Mouse (Mus musculus) lung, adult 2 months (tissue): Measurements from ENCODE around the gene Imp3. TPM values are rescaled to one million over a fixed set of nuclear protein-coding genes. Genes with fewer than 3 reads are reported as not detected.
"Not testable (repeated sequence)": the region's sequence is repeated elsewhere in the genome, so short reads cannot be mapped to it uniquely, and the experiment has no call there.

Experiments
- DNase-seq: peaks from one replicate; pipeline ENCODE4 v3.0.0; 2022
- H3K4me1 ChIP-seq: fragments of 200-500 bp; 2 replicates; pipeline ENCODE4 v1.6.1; 2011; ENCODE audit warnings: low read length; ENCODE audit not compliant: control insufficient read depth, insufficient read depth
- H3K4me3 ChIP-seq: fragments of 200-500 bp; replicated peaks from 2 replicates; pipeline ENCODE3; 2011; ENCODE audit warnings: low read depth, mild to moderate bottlenecking, control low read depth, low read length; ENCODE audit errors: extremely low read depth
- CTCF ChIP-seq: fragments of 200-500 bp; IDR thresholded peaks from 2 replicates; pipeline ENCODE4 v1.5.1; 2011; ENCODE audit warnings: mild to moderate bottlenecking, low read length, control low read depth; ENCODE audit not compliant: insufficient read depth
- POLR2A ChIP-seq: fragments of 200-500 bp; IDR thresholded peaks from 2 replicates; pipeline ENCODE4 v1.6.1; 2011; ENCODE audit warnings: low read depth, mild to moderate bottlenecking, control low read depth, low read length, borderline replicate concordance; ENCODE audit errors: extremely low read depth
- WGBS: fragments of 180-500 bp; shearing (Covaris S2); methylation state at CpG from one replicate; pipeline ENCODE4 v1.1.7; 2018; 5-methylcytosine and 5-hydroxymethylcytosine counted together
- polyA plus RNA-seq: library from polyadenylated mRNA; depleted of rRNA; stranded (reverse); fragments of >200 nt; gene quantifications from 2 replicates; pipeline ENCODE4 v1.2.3, GENCODE M21; 2012

Gene Imp3
- polyA plus RNA-seq, 1 experiment = 195 TPM

DNA sequence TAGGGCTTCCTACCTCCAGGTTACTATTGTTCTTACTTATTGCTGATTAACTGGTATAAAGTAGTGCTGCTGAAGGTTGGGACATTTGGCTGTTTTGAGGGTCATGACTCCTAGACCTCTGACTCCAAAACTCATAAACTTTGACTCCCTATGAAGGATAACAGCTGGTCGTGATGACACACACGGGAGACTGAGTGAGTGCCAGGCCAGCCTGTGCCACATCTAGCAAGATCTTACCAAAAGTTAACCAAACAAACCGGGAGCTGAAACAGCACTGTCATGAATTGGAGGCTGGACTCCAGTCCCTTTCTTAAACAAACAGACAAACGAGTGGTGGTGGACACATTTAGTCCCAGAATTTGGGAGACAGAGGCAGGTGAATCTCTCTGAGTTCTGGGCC, 7.8 kb upstream of the Imp3 start:
- H3K4me3 ChIP-seq = no peak overlapping the region
- 55% methylated on average over 4 of the region's 4 CpGs for WGBS
- TF ChIP-seq POLR2A (no peak), CTCF (no peak)
- no peak for DNase-seq
- H3K4me1 ChIP-seq = peaks cover 21% of the 10 kb centered on the region

- peaks cover 12% of the 10 kb centered on the region for H3K4me1 ChIP-seq
- TF ChIP-seq POLR2A (no peak), CTCF (no peak)
- no peak overlapping the region for H3K4me3 ChIP-seq
- no peak for DNase-seq
- 71% methylated on average over 1 of the region's 1 CpGs for WGBS
These were observed 6.7 kb upstream of the Imp3 start for GRCm38 (mm10) chr9:56930556-56930955.

DNA sequence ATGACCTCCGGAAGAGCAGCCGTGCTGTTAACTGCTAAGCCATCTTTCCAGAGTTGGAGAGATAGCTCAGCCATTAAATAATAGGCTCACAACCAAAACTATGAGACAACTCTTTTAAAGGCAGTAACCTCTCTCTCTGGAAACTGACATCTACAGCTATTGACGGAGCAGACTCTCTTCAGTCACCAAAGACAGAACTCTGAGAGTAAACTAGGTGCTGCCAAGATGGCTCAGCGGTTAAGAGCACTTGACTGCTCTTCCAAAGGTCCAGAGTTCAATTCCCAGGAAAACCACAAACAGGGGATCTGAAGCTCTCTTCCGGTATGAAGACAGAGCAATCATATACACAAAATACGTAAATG, 433 bp upstream of the Imp3 start:
- 0 out of 2 replicates have a peak, but pooled peaks cover 4% of the 10 kb centered on the region for H3K4me1 ChIP-seq
- no peak for DNase-seq
- TF ChIP-seq POLR2A = no peak
- TF ChIP-seq CTCF = no peak
- peak overlapping the region; percentile 50 for H3K4me3 ChIP-seq
- 13% methylated on average over 6 of the region's 6 CpGs for WGBS

GRCm38 (mm10) chr9:56938374-56938773, 1.1 kb downstream of the Imp3 start:
- H3K4me3 ChIP-seq = peak overlapping the region; percentile 100
- TF ChIP-seq POLR2A = peak; percentile 16; the same call in 1 of the 2 replicates
- no peak for TF ChIP-seq CTCF
- WGBS = under 1% methylated on average over 7 of the region's 7 CpGs
- 0 out of 2 replicates have a peak, but pooled peaks cover 4% of the 10 kb centered on the region for H3K4me1 ChIP-seq
- no peak for DNase-seq

- not testable (repeated sequence) for H3K4me3 ChIP-seq, H3K4me1 ChIP-seq
- peak; percentile 16 for DNase-seq
- TF ChIP-seq CTCF = peak; percentile 23; the same call in 1 of the 2 replicates
- WGBS = 20% methylated on average over 3 of the region's 3 CpGs
These were observed 10.2 kb downstream of the Imp3 start for GRCm38 (mm10) chr9:56947481-56947880.

DNA sequence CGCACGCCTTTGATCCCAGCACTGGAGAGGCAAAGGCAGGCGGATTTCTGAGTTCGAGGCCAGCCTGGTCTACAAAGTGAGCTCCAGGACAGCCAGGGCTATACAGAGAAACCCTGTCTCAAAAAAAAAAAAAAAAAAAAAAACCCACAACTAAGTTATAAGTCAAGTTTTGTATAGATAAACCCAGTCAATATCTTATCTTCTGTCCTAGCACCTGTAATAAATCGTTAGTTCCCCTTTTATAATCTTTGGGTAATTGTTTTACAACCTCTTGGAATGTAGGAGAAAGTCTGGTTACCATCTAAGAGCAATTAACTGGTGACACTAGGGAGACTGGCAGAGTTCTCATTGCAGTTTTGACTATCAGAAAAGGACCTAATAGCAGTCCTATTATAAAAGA, 11.4 kb downstream of the Imp3 start:
- H3K4me1 ChIP-seq, H3K4me3 ChIP-seq, DNase-seq: not testable (repeated sequence)
- 67% methylated on average over 5 of the region's 5 CpGs for WGBS

GRCm38 (mm10) chr9:56949767-56950166, 12.5 kb downstream of the Imp3 start:
- peak; percentile 12 for DNase-seq
- 10% methylated on average over 13 of the region's 13 CpGs for WGBS
- TF ChIP-seq POLR2A = no peak
- TF ChIP-seq CTCF = no peak
- H3K4me1 ChIP-seq = peaks cover 6% of the 10 kb centered on the region
- peak overlapping the region; percentile 21 for H3K4me3 ChIP-seq

DNA sequence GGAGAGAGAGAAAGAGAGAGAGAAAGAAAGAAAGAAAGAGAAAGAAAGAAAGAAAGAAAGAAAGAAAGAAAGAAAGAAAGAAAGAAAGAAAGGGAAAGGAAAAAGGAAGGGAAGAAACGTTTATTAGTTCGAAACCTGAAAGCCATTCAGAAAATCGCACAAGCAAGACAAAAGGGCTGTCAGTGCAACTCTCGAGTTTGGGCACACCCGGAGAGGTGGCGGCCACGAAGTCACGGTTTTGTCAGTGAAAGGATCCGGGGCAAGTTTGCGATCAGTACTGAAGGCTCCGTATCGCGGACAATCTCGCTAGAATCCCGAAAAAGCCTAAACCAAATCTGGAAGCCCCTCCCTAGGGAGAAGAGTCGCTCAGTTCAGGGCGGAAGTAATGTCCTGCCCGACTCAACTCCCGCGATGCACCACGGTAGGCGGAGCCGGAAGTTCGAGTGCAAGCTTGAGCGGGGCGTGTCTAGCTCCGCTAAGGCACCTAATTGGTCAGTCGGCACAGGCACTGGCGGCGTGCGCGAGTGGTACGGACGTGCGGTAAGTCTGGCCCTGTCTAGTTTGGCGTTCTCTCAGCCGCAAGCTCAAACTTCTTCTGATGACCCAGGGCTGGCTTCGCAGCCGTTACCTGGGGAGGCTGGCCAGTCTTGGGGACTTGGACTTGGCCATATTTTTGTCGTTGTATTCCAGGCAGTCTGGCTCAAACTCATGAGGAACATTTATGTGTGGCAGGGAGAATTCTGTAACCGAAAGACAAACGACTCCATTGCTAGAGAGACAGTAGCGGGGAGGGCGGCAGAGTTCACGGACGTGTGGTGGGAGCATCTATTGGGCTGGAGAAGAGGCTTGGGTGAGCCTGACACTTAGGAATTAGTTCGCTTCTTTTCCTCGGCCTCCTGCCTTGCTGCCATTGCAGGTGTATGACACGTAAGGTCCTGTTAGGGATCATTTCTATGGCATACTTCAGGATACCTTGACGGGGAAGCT, 13.4 kb downstream of the Imp3 start, which contains the start of gene Snupn:
Gene Snupn (plus strand): TSS at position 465 of the 987 bp plus-strand sequence.
- TF ChIP-seq CTCF = no peak
- TF ChIP-seq POLR2A = peak; percentile 92; the same call in 1 of the 2 replicates
- WGBS = under 1% methylated on average over 50 of the region's 50 CpGs
- Histone ChIP-seq H3K4me3 (peak within 1 kb of the TSS; percentile 100), H3K4me1 (peaks cover 6% of the 10 kb centered on the region)
- DNase-seq = peak; percentile 96

- WGBS = 100% methylated on average over 1 of the region's 1 CpGs
- Histone ChIP-seq H3K4me3 (no peak overlapping the region), H3K4me1 (peaks cover 6% of the 10 kb centered on the region)
- no peak for TF ChIP-seq POLR2A
- TF ChIP-seq CTCF = no peak
- no peak for DNase-seq
These were observed 16.3 kb downstream of the Imp3 start for GRCm38 (mm10) chr9:56953562-56953961.
